Mouse (Mus musculus) CH12.LX (cell line): Measurements from ENCODE around the gene Fkbp3. TPM values are rescaled to one million over a fixed set of nuclear protein-coding genes. Genes with fewer than 3 reads are reported as not detected.

ENCODE experiments used
- DNase-seq: peaks from one replicate; pipeline ENCODE4 v3.0.0-alpha.2; 2013; ENCODE audit errors: extremely low read depth
- H3K27ac ChIP-seq: 2 replicates; pipeline ENCODE4 v1.5.1; 2012; ENCODE audit warnings: low read depth, mild to moderate bottlenecking, control low read depth, moderate library complexity; ENCODE audit not compliant: insufficient read depth
- H3K27me3 ChIP-seq: replicated peaks from 2 replicates; pipeline ENCODE3; 2012; ENCODE audit warnings: inconsistent platforms
- H3K36me3 ChIP-seq, 2 experiments: replicated peaks in 1 of 2; 2 replicates each; pipeline versions ENCODE3 to v1.6.1; 2012; ENCODE audit warnings: inconsistent platforms in 1 of 2, low read length in 1 of 2, mild to moderate bottlenecking in 1 of 2, mixed read lengths in 1 of 2, moderate library complexity in 1 of 2; ENCODE audit not compliant: control insufficient read depth in 1 of 2, insufficient read depth in 1 of 2
- H3K4me1 ChIP-seq, 2 experiments: 2 replicates each; pipeline ENCODE4 v1.6.1; 2012; ENCODE audit warnings: inconsistent platforms in 1 of 2, moderate library complexity in 1 of 2; ENCODE audit not compliant: insufficient read depth in 2 of 2, control insufficient read depth in 1 of 2
- H3K4me2 ChIP-seq: 2 replicates; pipeline ENCODE4 v1.6.1; 2012; ENCODE audit warnings: low read depth, mild to moderate bottlenecking, control low read depth; ENCODE audit not compliant: poor library complexity, insufficient read depth, severe bottlenecking
- H3K4me3 ChIP-seq, 3 experiments: fragments of 150-350 bp in 1 of 3; sonication (generic) in 1 of 3; replicated peaks in 1 of 3; 2 replicates each; pipeline versions ENCODE3 to v1.5.1; 2011 to 2012; ENCODE audit warnings: low read depth in 2 of 3, low read length in 2 of 3, mild to moderate bottlenecking in 2 of 3, moderate library complexity in 2 of 3, control low read depth in 1 of 3, improper control_type of control experiment in 1 of 3, inconsistent platforms in 1 of 3, mixed read lengths in 1 of 3; ENCODE audit not compliant: poor library complexity in 1 of 3
- H3K79me2 ChIP-seq: replicated peaks from 2 replicates; pipeline ENCODE4 v1.6.1; 2012; ENCODE audit warnings: mild to moderate bottlenecking, moderate library complexity; ENCODE audit not compliant: control insufficient read depth, poor library complexity, insufficient read depth, severe bottlenecking; ENCODE audit errors: extremely low read depth
- H3K9ac ChIP-seq: 2 replicates; pipeline ENCODE4 v1.6.1; 2012; ENCODE audit warnings: low read depth, mild to moderate bottlenecking, control low read depth, moderate library complexity; ENCODE audit not compliant: insufficient read depth
- H3K9me3 ChIP-seq: replicated peaks from 2 replicates; pipeline ENCODE3; 2012; ENCODE audit warnings: low read length, inconsistent platforms, mixed read lengths
- CTCF ChIP-seq, 2 experiments: IDR thresholded peaks in 1 of 2; conservative IDR thresholded peaks in 1 of 2; 2 replicates each; pipeline ENCODE4 v1.5.1; 2011 to 2012; ENCODE audit warnings: low read depth in 2 of 2, low read length in 2 of 2, improper control_type of control experiment in 1 of 2, inconsistent platforms in 1 of 2, mild to moderate bottlenecking in 1 of 2, moderate library complexity in 1 of 2
- E2F4 ChIP-seq: IDR thresholded peaks from 2 replicates; pipeline ENCODE4 v1.6.1; 2011; ENCODE audit warnings: low read depth, low read length, improper control_type of control experiment; ENCODE audit not compliant: insufficient replicate concordance
- EP300 ChIP-seq: IDR thresholded peaks from 2 replicates; pipeline ENCODE4 v1.6.1; 2011; ENCODE audit warnings: low read length, improper control_type of control experiment
- ETS1 ChIP-seq: conservative IDR thresholded peaks from 2 replicates; pipeline ENCODE4 v1.6.1; 2012; ENCODE audit warnings: low read depth, mild to moderate bottlenecking, inconsistent platforms, low read length, improper control_type of control experiment, moderate library complexity
- GABPA ChIP-seq: IDR thresholded peaks from 2 replicates; pipeline ENCODE4 v1.6.1; 2012; ENCODE audit warnings: low read depth, low read length, improper control_type of control experiment, inconsistent platforms; ENCODE audit not compliant: insufficient replicate concordance
- JUN ChIP-seq: IDR thresholded peaks from 2 replicates; pipeline ENCODE4 v1.6.1; 2011; ENCODE audit warnings: low read depth, mild to moderate bottlenecking, low read length, improper control_type of control experiment, moderate library complexity; ENCODE audit not compliant: insufficient read depth
- JUND ChIP-seq: conservative IDR thresholded peaks from 2 replicates; pipeline ENCODE4 v1.6.1; 2011; ENCODE audit warnings: low read depth, low read length, improper control_type of control experiment
- KAT2A ChIP-seq: IDR thresholded peaks from 2 replicates; pipeline ENCODE4 v1.6.1; 2012; ENCODE audit warnings: low read length, improper control_type of control experiment, inconsistent platforms; ENCODE audit not compliant: insufficient replicate concordance
- MAFK ChIP-seq: IDR thresholded peaks from 2 replicates; pipeline ENCODE4 v1.6.1; 2011; ENCODE audit warnings: low read length, improper control_type of control experiment; ENCODE audit not compliant: insufficient replicate concordance
- MAX ChIP-seq: IDR thresholded peaks from 2 replicates; pipeline ENCODE4 v1.6.1; 2011; ENCODE audit warnings: low read length, improper control_type of control experiment
- MAZ ChIP-seq: IDR thresholded peaks from 2 replicates; pipeline ENCODE4 v1.6.1; 2012; ENCODE audit warnings: low read depth, mild to moderate bottlenecking, inconsistent platforms, low read length, improper control_type of control experiment, moderate library complexity
- MEF2A ChIP-seq: IDR thresholded peaks from 2 replicates; pipeline ENCODE4 v1.6.1; 2014; ENCODE audit warnings: low read depth, mild to moderate bottlenecking, inconsistent platforms, low read length, improper control_type of control experiment, borderline replicate concordance
- MYC ChIP-seq: IDR thresholded peaks from 2 replicates; pipeline ENCODE4 v1.6.1; 2011; ENCODE audit warnings: low read depth, mild to moderate bottlenecking, improper control_type of control experiment, low read length
- NELFE ChIP-seq: IDR thresholded peaks from 2 replicates; pipeline ENCODE4 v1.6.1; 2011; ENCODE audit warnings: low read depth, low read length, improper control_type of control experiment
- RAD21 ChIP-seq: IDR thresholded peaks from 2 replicates; pipeline ENCODE4 v1.6.1; 2011; ENCODE audit warnings: low read depth, mild to moderate bottlenecking, low read length, improper control_type of control experiment, moderate library complexity
- RCOR1 ChIP-seq: conservative IDR thresholded peaks from 2 replicates; pipeline ENCODE4 v1.6.1; 2012; ENCODE audit warnings: low read depth, mild to moderate bottlenecking, inconsistent platforms, low read length, improper control_type of control experiment
- SIN3A ChIP-seq: IDR thresholded peaks from 2 replicates; pipeline ENCODE4 v1.6.1; 2012; ENCODE audit warnings: low read length, improper control_type of control experiment, inconsistent platforms
- TBP ChIP-seq: conservative IDR thresholded peaks from 2 replicates; pipeline ENCODE4 v1.6.1; 2011; ENCODE audit warnings: low read depth, low read length, improper control_type of control experiment
- TCF12 ChIP-seq: IDR thresholded peaks from 2 replicates; pipeline ENCODE4 v1.6.1; 2014; ENCODE audit warnings: low read depth, mild to moderate bottlenecking, inconsistent platforms, low read length, improper control_type of control experiment
- UBTF ChIP-seq: IDR thresholded peaks from 2 replicates; pipeline ENCODE4 v1.6.1; 2012; ENCODE audit warnings: low read depth, mild to moderate bottlenecking, inconsistent platforms, low read length, improper control_type of control experiment, moderate library complexity
- USF1 ChIP-seq: IDR thresholded peaks from 2 replicates; pipeline ENCODE4 v1.6.1; 2014; ENCODE audit warnings: low read depth, mild to moderate bottlenecking, inconsistent platforms, low read length, improper control_type of control experiment
- ZC3H11A ChIP-seq: IDR thresholded peaks from 2 replicates; pipeline ENCODE4 v1.6.1; 2012; ENCODE audit warnings: low read depth, mild to moderate bottlenecking, inconsistent platforms, low read length, improper control_type of control experiment
- ZMIZ1 ChIP-seq: IDR thresholded peaks from 2 replicates; pipeline ENCODE4 v1.6.1; 2012; ENCODE audit warnings: low read depth, mild to moderate bottlenecking, inconsistent platforms, low read length, improper control_type of control experiment
- ZNF384 ChIP-seq: IDR thresholded peaks from 2 replicates; pipeline ENCODE4 v1.6.1; 2012; ENCODE audit warnings: low read depth, low read length, improper control_type of control experiment, inconsistent platforms
- dilution Hi-C: fragments of 300-500 bp; cut with MboI; formaldehyde crosslinking; loops from 2 replicates; pipeline ENCODE4 v1.14.3; 2020; ENCODE audit warnings: low sequenced_read_pairs; ENCODE audit not compliant: extremely low pct_unique_long_range_greater_than_20kb, extremely low pct_ligation_motif_present
- in situ Hi-C: fragments of 300-500 bp; cut with MboI; formaldehyde crosslinking; loops from 3 replicates; pipeline ENCODE4 v1.14.3; 2019; ENCODE audit warnings: low sequenced_read_pairs, low pct_ligation_motif_present, low pct_unique_long_range_greater_than_20kb, mixed read lengths
- polyA plus RNA-seq: library from polyadenylated mRNA; unstranded; fragments of >175 nt; gene quantifications from 2 replicates; pipeline ENCODE4 v1.2.1, GENCODE M21; 2012; ENCODE audit warnings: low read depth; ENCODE audit not compliant: insufficient read length
- total RNA-seq, 2 experiments: library from RNA; depleted of rRNA; stranded (reverse); fragments of 300-350 nt in 1 of 2; fragments of >200 nt in 1 of 2; gene quantifications; 2 replicates each; pipeline ENCODE4 v1.2.3; 2012 to 2014

Fkbp3 gene
- total and polyA plus RNA-seq, 3 experiments: 265 to 518 (median 350) TPM

DNA sequence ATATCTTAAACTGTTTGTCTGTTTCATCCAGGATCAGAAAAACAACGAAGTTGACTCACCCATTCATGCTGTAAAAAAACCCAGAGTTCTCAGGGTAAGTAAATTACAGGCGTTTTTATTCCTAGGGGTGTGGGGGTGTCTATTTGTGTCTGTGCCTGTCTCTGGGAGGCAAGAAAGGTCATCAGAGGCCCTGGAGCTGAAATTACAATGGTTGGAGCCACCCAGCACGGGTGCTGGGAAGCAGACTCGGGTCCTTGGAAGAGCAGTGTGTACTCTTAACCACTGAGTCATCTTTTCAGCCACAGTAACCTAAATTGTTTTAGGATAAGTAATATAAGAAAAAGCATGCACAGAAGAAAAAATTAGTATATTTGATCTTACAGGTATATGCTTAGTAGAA lies 40.1 kb upstream of the Fkbp3 start:
- Histone ChIP-seq H3K4me1 (no peaks in the 10 kb centered on the region), H3K27ac (no peak overlapping the region)
- TF ChIP-seq TCF12: no peak
- no peak for TF ChIP-seq ZMIZ1
- TF ChIP-seq ZC3H11A: no peak
- TF ChIP-seq MEF2A: no peak
- TF ChIP-seq MAX: no peak
- no peak for TF ChIP-seq SIN3A
- TF ChIP-seq TBP: no peak
- no peak for TF ChIP-seq JUN
- no peak for TF ChIP-seq UBTF
- TF ChIP-seq EP300: no peak
- TF ChIP-seq, all 38 proteins: peak for 0
- dilution Hi-C loops: no loop called here
- no peak for DNase-seq
- H3K79me2 ChIP-seq: peaks cover 4% of the 10 kb centered on the region; the same call in 1 of the 2 replicates
- H3K36me3 ChIP-seq: peaks cover 28 to 75% of the 10 kb centered on the region in 2 experiments
- H3K4me2 ChIP-seq: no peak overlapping the region
- H3K9ac ChIP-seq: no peak overlapping the region
- in situ Hi-C loops: no loop called here
- no peaks in the 10 kb centered on the region for H3K27me3 ChIP-seq
- no peak overlapping the region for H3K4me3 ChIP-seq
- no peaks in the 10 kb centered on the region for H3K9me3 ChIP-seq

DNA sequence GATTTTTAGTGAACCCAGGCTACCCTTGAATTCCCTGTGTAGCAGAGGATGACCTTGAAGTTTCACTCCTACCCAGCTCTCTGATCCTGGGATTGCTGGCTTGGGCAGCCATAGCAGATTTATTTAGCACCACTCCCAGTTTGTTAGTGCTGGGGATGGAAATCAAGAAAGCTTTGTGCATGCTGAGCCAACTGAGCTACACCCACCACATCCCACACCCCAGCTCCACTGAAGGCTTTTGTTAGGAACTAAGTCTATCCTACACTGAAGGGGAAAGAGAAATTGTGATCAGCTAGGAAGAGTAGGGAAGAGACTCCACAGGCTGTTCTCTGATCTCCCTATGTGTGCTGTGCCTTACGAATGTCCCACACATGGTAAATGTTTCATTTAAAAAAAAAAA lies 39.0 kb upstream of the Fkbp3 start:
- H3K79me2 ChIP-seq: peaks cover 6% of the 10 kb centered on the region; the same call in 1 of the 2 replicates
- DNase-seq: no peak
- no peak overlapping the region for H3K9ac ChIP-seq
- no peak overlapping the region for H3K4me2 ChIP-seq
- peaks cover 23 to 71% of the 10 kb centered on the region in 2 experiments for H3K36me3 ChIP-seq
- H3K4me3 ChIP-seq: no peak overlapping the region
- no peak overlapping the region for H3K27ac ChIP-seq
- H3K9me3 ChIP-seq: no peaks in the 10 kb centered on the region
- no peaks in the 10 kb centered on the region for H3K4me1 ChIP-seq
- in situ Hi-C loops (no loop called here), dilution Hi-C loops (no loop called here)
- no peaks in the 10 kb centered on the region for H3K27me3 ChIP-seq
- TF ChIP-seq NELFE (no peak), ZNF384 (no peak), E2F4 (no peak), MAZ (no peak)

- Histone ChIP-seq H3K9me3 (no peaks in the 10 kb centered on the region), H3K36me3 (peaks cover 24 to 73% of the 10 kb centered on the region in 2 experiments), H3K27me3 (no peaks in the 10 kb centered on the region), H3K27ac (no peak overlapping the region), H3K4me3 (no peak overlapping the region), H3K79me2 (peaks cover 6% of the 10 kb centered on the region; the same call in 1 of the 2 replicates), H3K9ac (no peak overlapping the region), H3K4me1 (no peaks in the 10 kb centered on the region), H3K4me2 (no peak overlapping the region)
- dilution Hi-C loops (no loop called here), in situ Hi-C loops (no loop called here)
- DNase-seq: no peak
- TF ChIP-seq ZMIZ1 (no peak), UBTF (no peak), GABPA (no peak), EP300 (no peak), KAT2A (no peak), SIN3A (no peak), RAD21 (no peak), ETS1 (no peak), MAFK (no peak), MYC (no peak), RCOR1 (no peak), MAZ (no peak), USF1 (no peak), CTCF (conservative IDR thresholded peaks at IDR 0.05 in 1 of 2, IDR thresholded peaks at IDR 0.05 in 1 of 2; ENCODE audit: low read depth in 2 of 2, low read length in 2 of 2) (no peak), JUND (no peak)
Measured at GRCm38 (mm10) chr12:65111503-65111902, 37.7 kb upstream of the Fkbp3 start.
